ENCODE assay signal across 9 mouse cellular contexts in the genomic region with DNA sequence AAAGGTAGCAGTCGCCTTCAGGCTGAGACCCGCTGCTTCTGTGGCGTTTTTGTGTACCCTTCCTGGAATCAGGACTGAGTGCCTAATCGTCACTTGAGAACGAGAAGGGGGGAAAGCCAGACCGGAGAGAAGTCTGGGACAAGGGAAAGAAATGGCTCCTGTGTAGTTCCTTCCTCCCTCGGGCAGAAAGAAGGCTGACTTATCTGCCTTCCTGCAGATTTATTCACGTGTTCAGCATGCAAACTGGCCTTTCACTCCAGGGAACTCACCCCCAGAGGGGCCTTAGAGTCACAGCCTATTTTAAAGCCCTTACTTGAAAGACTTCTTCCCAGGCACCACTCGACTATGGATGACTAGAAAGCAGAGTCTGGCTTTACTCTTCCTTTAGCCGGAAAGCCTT. TPM values are rescaled to one million over a fixed set of nuclear protein-coding genes. Genes with fewer than 3 reads are reported as not detected.
A peak's percentile ranks its signal among the peaks of the same experiment; 100 is the strongest.
DNase-seq lines count a peak whose midpoint lies in the region; ATAC-seq lines count a peak whose summit lies in the region.
"Had no signal": no experiment of that assay in that cellular context is flagged by ENCODE, and none has a peak within 500 bp of the region (broad histone marks: within the 10 kb centered on the region; RNA-seq: fewer than 3 reads in every experiment).

No protein-coding gene starts in this region.

- H3K27ac ChIP-seq in lung, embryonic 15.5 days = peak overlapping the region; percentile 92
- H3K27ac ChIP-seq in embryonic facial prominence, embryonic 12.5 days = peak overlapping the region; percentile 71
- peak overlapping the region; percentile 86 for H3K27ac ChIP-seq in limb, embryonic 12.5 days
- peak overlapping the region; percentile 63 for H3K27ac ChIP-seq in neural tube, embryonic 15.5 days (replicated peaks)

- H3K27me3 ChIP-seq in lung, embryonic 15.5 days = no peaks in the 10 kb centered on the region
- H3K27me3 ChIP-seq in embryonic facial prominence, embryonic 12.5 days = no peaks in the 10 kb centered on the region
- H3K27me3 ChIP-seq in limb, embryonic 12.5 days = no peaks in the 10 kb centered on the region
- H3K27me3 ChIP-seq in neural tube, embryonic 15.5 days (replicated peaks) = no peaks in the 10 kb centered on the region

- H3K9me3 ChIP-seq in lung, embryonic 15.5 days = no peaks in the 10 kb centered on the region
- H3K9me3 ChIP-seq in embryonic facial prominence, embryonic 12.5 days = no peaks in the 10 kb centered on the region
- no peaks in the 10 kb centered on the region for H3K9me3 ChIP-seq in limb, embryonic 12.5 days
- no peaks in the 10 kb centered on the region for H3K9me3 ChIP-seq in neural tube, embryonic 15.5 days (replicated peaks)

- peak overlapping the region; percentile 97 for H3K4me3 ChIP-seq in lung, embryonic 15.5 days
- H3K4me3 ChIP-seq in embryonic facial prominence, embryonic 12.5 days = no peak overlapping the region
- no peak overlapping the region for H3K4me3 ChIP-seq in limb, embryonic 12.5 days (replicated peaks)
- 0 out of 2 replicates have a peak overlapping the region, but pooled peaks have one; percentile 67 for H3K4me3 ChIP-seq in neural tube, embryonic 15.5 days (replicated peaks)

- H3K4me2 ChIP-seq in lung, embryonic 15.5 days = peak overlapping the region; percentile 71
- no peak overlapping the region; the same call in 1 of the 2 replicates for H3K4me2 ChIP-seq in embryonic facial prominence, embryonic 12.5 days (replicated peaks)
- peak overlapping the region; percentile 84; the same call in 1 of the 2 replicates for H3K4me2 ChIP-seq in limb, embryonic 12.5 days
- peak overlapping the region; percentile 96 for H3K4me2 ChIP-seq in neural tube, embryonic 15.5 days

- DNase-seq in lung, postnatal 36 days = no peak
- DNase-seq in natural killer cell, adult 2 months (ENCODE audit: low spot score in 2 of 2) = no peak
- no peak for DNase-seq in adrenal gland, postnatal 36 days
- no peak for DNase-seq in testis, postnatal 10 days (ENCODE audit: low spot score)
- DNase-seq: lung, postnatal 14 days had no signal

- H3K4me1 ChIP-seq in lung, embryonic 15.5 days = peaks cover 36% of the 10 kb centered on the region
- H3K4me1 ChIP-seq in embryonic facial prominence, embryonic 12.5 days = peaks cover 25% of the 10 kb centered on the region
- peaks cover 31% of the 10 kb centered on the region for H3K4me1 ChIP-seq in limb, embryonic 12.5 days (replicated peaks)
- H3K4me1 ChIP-seq in neural tube, embryonic 15.5 days = peaks cover 30% of the 10 kb centered on the region

- H3K36me3 ChIP-seq in lung, embryonic 15.5 days = no peaks in the 10 kb centered on the region
- H3K36me3 ChIP-seq in embryonic facial prominence, embryonic 12.5 days = no peaks in the 10 kb centered on the region
- no peaks in the 10 kb centered on the region for H3K36me3 ChIP-seq in limb, embryonic 12.5 days
- H3K36me3 ChIP-seq in neural tube, embryonic 15.5 days = no peaks in the 10 kb centered on the region

- no peak for ATAC-seq in lung, embryonic 15.5 days (ENCODE audit: borderline replicate concordance, extremely low read depth, low FRiP score, low TSS enrichment)
- ATAC-seq in embryonic facial prominence, embryonic 12.5 days (ENCODE audit: insufficient number of reproducible peaks, insufficient read depth, low FRiP score, low TSS enrichment) = no peak
- ATAC-seq in limb, embryonic 12.5 days (ENCODE audit: insufficient number of reproducible peaks, insufficient read depth, low FRiP score, low TSS enrichment, low read depth) = no peak
- no peak for ATAC-seq in neural tube, embryonic 15.5 days (ENCODE audit: low FRiP score)

- H3K9ac ChIP-seq in lung, embryonic 15.5 days = peak overlapping the region; percentile 19; the same call in 1 of the 2 replicates
- H3K9ac ChIP-seq in embryonic facial prominence, embryonic 12.5 days = peak overlapping the region; percentile 1; the same call in 1 of the 2 replicates
- no peak overlapping the region for H3K9ac ChIP-seq in limb, embryonic 12.5 days (replicated peaks)
- H3K9ac ChIP-seq in neural tube, embryonic 15.5 days (replicated peaks) = no peak overlapping the region

- WGBS in lung, embryonic 15.5 days = 16% methylated on average over 10 of the region's 10 CpGs
- 13% methylated on average over 10 of the region's 10 CpGs for WGBS in embryonic facial prominence, embryonic 12.5 days
- 8% methylated on average over 10 of the region's 10 CpGs for WGBS in limb, embryonic 12.5 days
- 6% methylated on average over 10 of the region's 10 CpGs for WGBS in neural tube, embryonic 15.5 days

RNA-seq across cellular contexts. Expression of a gene that starts 1.3 kb away (rescaled TPM):
- polyA plus RNA-seq in lung, embryonic 15.5 days (2015; fragmentation: Nextera tagmentation; extraction: Ambion mirVana) = 18.3 and 20.8 TPM in 2 replicates
- 23.1 and 24.7 TPM in 2 replicates for polyA plus RNA-seq in embryonic facial prominence, embryonic 12.5 days (2016; fragmentation: Nextera tagmentation; extraction: Ambion mirVana)
- 20.2 and 22.2 TPM in 2 replicates for polyA plus RNA-seq in limb, embryonic 12.5 days (2016; fragmentation: Nextera tagmentation; extraction: Ambion mirVana)
- 6.7 and 7.1 TPM in 2 replicates for polyA plus RNA-seq in neural tube, embryonic 15.5 days (2015; fragmentation: Nextera tagmentation; extraction: Ambion mirVana)
- 10 to 100 TPM; 37.5 to 38.2 TPM for total RNA-seq in adrenal gland, postnatal 36 days (2021)

Comparison
In these comparisons a context has a peak if more than half of its experiments do, and no peak if none do; other contexts are left out.
1. H3K4me3 ChIP-seq: peak in lung, embryonic 15.5 days (single experiment) and neural tube, embryonic 15.5 days (single experiment); none in embryonic facial prominence, embryonic 12.5 days (single experiment) and limb, embryonic 12.5 days (single experiment).
2. H3K9ac ChIP-seq: peak in lung, embryonic 15.5 days (single experiment) and embryonic facial prominence, embryonic 12.5 days (single experiment); none in limb, embryonic 12.5 days (single experiment) and neural tube, embryonic 15.5 days (single experiment).
3. Peak in every context shown above with its lines, with median percentiles within 50 percentile points of each other: H3K27ac ChIP-seq.